Mouse (Mus musculus): ENCODE measurements around the gene Atl1.

DNA sequence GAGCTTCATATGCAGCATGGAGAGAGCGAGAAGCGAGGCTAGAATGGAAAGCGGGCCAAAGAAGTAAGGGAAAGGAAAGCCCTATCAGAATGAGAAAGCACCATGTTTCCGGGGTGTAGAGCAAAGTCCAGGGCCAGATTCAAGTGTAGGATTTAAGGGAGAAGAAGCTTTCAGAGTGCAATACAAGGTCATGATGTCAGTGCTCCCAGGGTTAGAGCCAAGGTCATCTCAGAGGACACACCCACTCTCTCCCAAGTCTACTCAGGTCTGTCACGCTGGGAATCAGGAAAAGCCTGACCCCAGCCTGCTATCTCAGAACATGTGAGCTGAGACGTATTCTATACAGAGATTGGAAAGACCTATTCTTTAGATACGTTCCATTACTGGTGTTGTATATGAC, 19.5 kb downstream of the Atl1 start:
- TF ChIP-seq CTCF (IDR thresholded peaks at IDR 0.05; ENCODE audit: insufficient read depth, low read length) = no peak
- no peak for TF ChIP-seq POLR2A (IDR thresholded peaks at IDR 0.05; ENCODE audit: borderline replicate concordance, extremely low read depth, low read depth, low read length)

Measured in lung, adult 2 months (tissue).